Mouse (Mus musculus): ENCODE measurements around the gene Rac2. TPM values are rescaled to one million over a fixed set of nuclear protein-coding genes. Genes with fewer than 3 reads are reported as not detected.

Gene Rac2
- polyA plus RNA-seq, 1 experiment from 2014 or later = 7.5 TPM

GRCm38 (mm10) chr15:78542767-78543303 lies 29.7 kb downstream of the Rac2 start:
- no peaks in the 10 kb centered on the region for H3K9me3 ChIP-seq
- H3K4me3 ChIP-seq = no peak overlapping the region
- no peak overlapping the region for H3K4me2 ChIP-seq (replicated peaks)
- ATAC-seq (replicated peaks) = peak; percentile 51
- H3K27ac ChIP-seq (replicated peaks) = peak overlapping the region; percentile 58
- H3K9ac ChIP-seq (replicated peaks) = no peak overlapping the region
- H3K27me3 ChIP-seq = no peaks in the 10 kb centered on the region
- peaks cover 44% of the 10 kb centered on the region for H3K4me1 ChIP-seq
- WGBS = 44% methylated on average over 7 of the region's 7 CpGs
- no peaks in the 10 kb centered on the region for H3K36me3 ChIP-seq

- 66% methylated on average over 3 of the region's 3 CpGs for WGBS
- Histone ChIP-seq H3K27me3 (no peaks in the 10 kb centered on the region), H3K9ac (replicated peaks) (no peak overlapping the region), H3K4me1 (peaks cover 44% of the 10 kb centered on the region), H3K4me3 (no peak overlapping the region), H3K36me3 (no peaks in the 10 kb centered on the region), H3K27ac (replicated peaks) (peak overlapping the region; percentile 58), H3K9me3 (no peaks in the 10 kb centered on the region), H3K4me2 (replicated peaks) (no peak overlapping the region)
- ATAC-seq (replicated peaks) = peak; percentile 17; the same call in 1 of the 2 replicates
These were observed 30.4 kb downstream of the Rac2 start for GRCm38 (mm10) chr15:78542098-78542766.

- WGBS = 29% methylated on average over 3 of the region's 3 CpGs
- Histone ChIP-seq H3K27me3 (no peaks in the 10 kb centered on the region), H3K4me2 (replicated peaks) (no peak overlapping the region), H3K36me3 (no peaks in the 10 kb centered on the region), H3K9ac (replicated peaks) (no peak overlapping the region), H3K4me1 (peaks cover 44% of the 10 kb centered on the region), H3K4me3 (no peak overlapping the region), H3K9me3 (no peaks in the 10 kb centered on the region), H3K27ac (replicated peaks) (peak overlapping the region; percentile 58)
- peak; percentile 30; the same call in 1 of the 2 replicates for ATAC-seq (replicated peaks)
These were observed 31.0 kb downstream of the Rac2 start for GRCm38 (mm10) chr15:78541606-78542005.

GRCm38 (mm10) chr15:78541036-78541435 lies 31.5 kb downstream of the Rac2 start:
- H3K9me3 ChIP-seq = no peaks in the 10 kb centered on the region
- no peak overlapping the region for H3K9ac ChIP-seq (replicated peaks)
- H3K27ac ChIP-seq (replicated peaks) = peak overlapping the region; percentile 56
- H3K36me3 ChIP-seq = no peaks in the 10 kb centered on the region
- no peak for ATAC-seq (replicated peaks)
- no peak overlapping the region for H3K4me2 ChIP-seq (replicated peaks)
- no peaks in the 10 kb centered on the region for H3K27me3 ChIP-seq
- H3K4me3 ChIP-seq = no peak overlapping the region
- 54% methylated on average over 3 of the region's 3 CpGs for WGBS
- H3K4me1 ChIP-seq = peaks cover 44% of the 10 kb centered on the region

GRCm38 (mm10) chr15:78535723-78536421 lies 36.7 kb downstream of the Rac2 start:
- 51% methylated on average over 10 of the region's 10 CpGs for WGBS
- no peak overlapping the region for H3K4me2 ChIP-seq (replicated peaks)
- H3K27me3 ChIP-seq = no peaks in the 10 kb centered on the region
- no peaks in the 10 kb centered on the region for H3K36me3 ChIP-seq
- no peak overlapping the region for H3K4me3 ChIP-seq
- no peak overlapping the region for H3K27ac ChIP-seq (replicated peaks)
- peaks cover 17% of the 10 kb centered on the region for H3K4me1 ChIP-seq
- H3K9ac ChIP-seq (replicated peaks) = no peak overlapping the region
- no peak for ATAC-seq (replicated peaks)
- H3K9me3 ChIP-seq = no peaks in the 10 kb centered on the region

GRCm38 (mm10) chr15:78533346-78533835 lies 39.2 kb downstream of the Rac2 start:
- no peak overlapping the region for H3K4me3 ChIP-seq
- H3K9ac ChIP-seq (replicated peaks) = no peak overlapping the region
- 75% methylated on average over 10 of the region's 10 CpGs for WGBS
- ATAC-seq (replicated peaks) = no peak
- no peak overlapping the region for H3K4me2 ChIP-seq (replicated peaks)
- no peaks in the 10 kb centered on the region for H3K36me3 ChIP-seq
- no peaks in the 10 kb centered on the region for H3K27me3 ChIP-seq
- H3K4me1 ChIP-seq = peaks cover 31% of the 10 kb centered on the region
- H3K9me3 ChIP-seq = no peaks in the 10 kb centered on the region
- H3K27ac ChIP-seq (replicated peaks) = no peak overlapping the region

GRCm38 (mm10) chr15:78532566-78533345 lies 39.8 kb downstream of the Rac2 start:
- H3K9ac ChIP-seq (replicated peaks) = 0 out of 2 replicates have a peak overlapping the region, but pooled peaks have one; percentile 14
- whole genome bisulfite sequencing = 74% methylated on average over 10 of the region's 10 CpGs
- no peak for ATAC-seq (replicated peaks)

GRCm38 (mm10) chr15:78531901-78532469 lies 40.6 kb downstream of the Rac2 start:
- WGBS = under 1% methylated on average over 25 of the region's 25 CpGs
- peak overlapping the region; percentile 35 for H3K4me3 ChIP-seq

More at GRCm38 (mm10) chr15:78532566-78533345, 39.8 kb downstream of the Rac2 start:
- H3K4me2 ChIP-seq (replicated peaks) = no peak overlapping the region
- no peak overlapping the region for H3K4me3 ChIP-seq
- H3K27me3 ChIP-seq = no peaks in the 10 kb centered on the region
- no peak overlapping the region for H3K27ac ChIP-seq (replicated peaks)
- no peaks in the 10 kb centered on the region for H3K9me3 ChIP-seq
- no peaks in the 10 kb centered on the region for H3K36me3 ChIP-seq
- peaks cover 31% of the 10 kb centered on the region for H3K4me1 ChIP-seq

GRCm38 (mm10) chr15:78531451-78531720 lies 41.2 kb downstream of the Rac2 start:
- Histone ChIP-seq H3K36me3 (no peaks in the 10 kb centered on the region), H3K27me3 (no peaks in the 10 kb centered on the region), H3K4me2 (replicated peaks) (peak overlapping the region; percentile 55; the same call in 1 of the 2 replicates), H3K9me3 (no peaks in the 10 kb centered on the region), H3K4me3 (peak overlapping the region; percentile 35; the same call in 1 of the 2 replicates), H3K9ac (replicated peaks) (peak overlapping the region; percentile 53; the same call in 1 of the 2 replicates), H3K4me1 (peaks cover 31% of the 10 kb centered on the region), H3K27ac (replicated peaks) (peak overlapping the region; percentile 70; the same call in 1 of the 2 replicates)
- ATAC-seq (replicated peaks) = peak; percentile 7; the same call in 1 of the 2 replicates
- 64% methylated on average over 4 of the region's 4 CpGs for WGBS

More at GRCm38 (mm10) chr15:78531901-78532469, 40.6 kb downstream of the Rac2 start:
- peak overlapping the region; percentile 55 for H3K4me2 ChIP-seq (replicated peaks)
- H3K4me1 ChIP-seq = peaks cover 31% of the 10 kb centered on the region
- peak overlapping the region; percentile 53 for H3K9ac ChIP-seq (replicated peaks)
- H3K27ac ChIP-seq (replicated peaks) = peak overlapping the region; percentile 70
- no peaks in the 10 kb centered on the region for H3K27me3 ChIP-seq
- no peaks in the 10 kb centered on the region for H3K36me3 ChIP-seq
- no peaks in the 10 kb centered on the region for H3K9me3 ChIP-seq
- peak; percentile 87 for ATAC-seq (replicated peaks)

GRCm38 (mm10) chr15:78530671-78531450 lies 41.7 kb downstream of the Rac2 start, which contains the start of gene C1qtnf6:
Gene C1qtnf6, minus strand, starts transcription at chr15:78531416.
- Histone ChIP-seq H3K9ac (replicated peaks) (peak within 1 kb of the TSS; percentile 53), H3K27ac (replicated peaks) (peak within 1 kb of the TSS; percentile 70), H3K4me3 (peak within 1 kb of the TSS; percentile 35), H3K36me3 (no peaks in the 10 kb centered on the region), H3K4me2 (replicated peaks) (peak within 1 kb of the TSS; percentile 55), H3K4me1 (peaks cover 31% of the 10 kb centered on the region), H3K9me3 (no peaks in the 10 kb centered on the region), H3K27me3 (no peaks in the 10 kb centered on the region)
- no peak for ATAC-seq (replicated peaks)
- WGBS = 77% methylated on average over 17 of the region's 17 CpGs

GRCm38 (mm10) chr15:78530141-78530540 lies 42.4 kb downstream of the Rac2 start:
- peaks cover 31% of the 10 kb centered on the region for H3K4me1 ChIP-seq
- WGBS = 77% methylated on average over 3 of the region's 3 CpGs
- no peak for ATAC-seq (replicated peaks)
- peak overlapping the region; percentile 79 for H3K27ac ChIP-seq (replicated peaks)
- H3K27me3 ChIP-seq = no peaks in the 10 kb centered on the region
- 0 out of 2 replicates have a peak overlapping the region, but pooled peaks have one; percentile 57 for H3K9ac ChIP-seq (replicated peaks)
- no peaks in the 10 kb centered on the region for H3K9me3 ChIP-seq
- H3K36me3 ChIP-seq = no peaks in the 10 kb centered on the region
- H3K4me2 ChIP-seq (replicated peaks) = peak overlapping the region; percentile 45; the same call in 1 of the 2 replicates
- H3K4me3 ChIP-seq = no peak overlapping the region
